Mouse (Mus musculus) layer of hippocampus, postnatal 36 days (tissue): Measurements from ENCODE around the gene Crtc2. TPM values are rescaled to one million over a fixed set of nuclear protein-coding genes. Genes with fewer than 3 reads are reported as not detected.
A peak's percentile ranks its signal among the peaks of the same experiment; 100 is the strongest.
"Not testable (repeated sequence)": the region's sequence is repeated elsewhere in the genome, so short reads cannot be mapped to it uniquely, and the experiment has no call there.

ENCODE experiments used
- DNase-seq, 2 experiments: peaks; one replicate each; pipeline ENCODE4 v3.0.0; 2022
- total RNA-seq, 2 experiments: library from RNA; stranded (reverse); gene quantifications; 2 replicates each; pipeline ENCODE4 v1.2.3; 2021

Crtc2 gene
- total RNA-seq, 2 experiments from 2014 or later = 34.5 to 41.3 TPM

DNA sequence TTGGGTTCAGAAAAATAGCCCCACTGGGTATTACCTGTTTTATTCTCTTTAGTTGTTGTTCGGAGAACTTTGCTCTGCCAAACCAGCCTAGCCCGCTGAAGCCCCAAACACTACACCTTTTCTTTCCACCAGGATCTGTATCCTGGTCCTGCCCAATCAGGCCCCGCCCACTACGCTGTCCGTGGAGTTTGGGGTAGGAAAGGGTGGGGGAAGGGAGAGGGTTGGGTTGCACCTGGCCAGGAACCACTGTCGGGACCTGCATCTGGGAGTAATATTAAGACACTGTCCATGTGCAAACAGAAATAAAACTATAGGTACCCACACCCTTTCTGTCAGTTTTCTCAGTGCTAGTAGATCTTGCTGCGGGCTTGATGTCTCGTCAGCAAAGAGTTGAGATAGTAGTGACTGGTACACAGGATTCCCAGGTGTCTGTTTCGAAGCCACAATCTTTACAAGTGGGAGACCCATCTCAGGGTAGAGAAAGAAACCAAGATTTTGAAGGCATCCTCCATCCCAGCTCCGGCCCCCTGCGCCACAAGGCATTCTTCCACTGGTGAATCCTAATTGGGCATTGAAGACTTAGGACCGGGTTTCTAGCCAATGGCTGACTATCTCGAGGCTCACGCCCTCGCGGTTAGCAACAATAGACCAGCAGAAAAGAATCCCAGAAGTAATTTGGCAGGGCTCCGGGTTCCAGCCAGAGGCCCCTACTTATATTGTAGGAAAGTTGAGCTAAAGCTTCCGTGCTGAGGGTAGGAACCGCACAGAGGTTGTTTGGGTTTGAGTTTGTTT, 10.8 kb upstream of the Crtc2 start, which contains the start of gene Creb3l4:
Gene Creb3l4, minus strand, starts transcription at position 529 of the 792 bp plus-strand sequence.
- no peak for DNase-seq

DNA sequence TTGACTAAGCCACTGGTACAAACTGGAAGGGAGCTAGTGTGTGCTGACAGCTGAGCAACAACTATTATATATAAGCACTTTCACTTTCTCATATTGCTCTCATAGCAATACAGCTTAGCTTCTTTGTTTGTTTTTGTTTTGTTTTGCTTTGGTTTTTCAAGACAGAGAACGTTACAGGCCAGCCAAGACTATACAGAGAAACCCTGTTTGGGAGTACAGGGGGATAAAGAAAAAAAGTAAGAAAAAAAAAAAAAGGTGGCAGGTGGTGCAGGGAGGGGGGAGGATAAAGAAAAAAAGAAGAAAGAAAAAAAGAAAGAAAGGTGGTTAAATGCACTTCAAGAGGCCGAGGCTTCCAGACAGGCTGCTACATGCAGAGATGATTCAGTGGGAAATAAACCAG, 8.6 kb upstream of the Crtc2 start:
- DNase-seq = no peak

DNA sequence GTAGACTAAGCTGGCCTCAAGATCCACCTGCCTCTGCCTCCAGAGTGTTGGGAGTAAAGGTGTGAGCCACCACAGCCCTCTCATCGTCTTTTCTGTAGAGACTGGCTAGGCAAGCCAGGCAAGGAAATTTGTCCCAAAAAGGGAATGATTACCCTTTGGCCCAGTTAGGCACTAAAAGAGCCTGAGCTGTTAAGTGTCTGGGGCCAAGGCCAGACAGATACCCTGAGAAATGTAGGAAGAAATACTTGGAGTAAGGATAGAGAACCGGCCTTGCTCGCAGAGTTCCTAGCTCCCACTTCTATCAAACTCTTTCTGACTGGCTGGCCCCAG, 6.4 kb upstream of the Crtc2 start:
- no peak for DNase-seq

DNA sequence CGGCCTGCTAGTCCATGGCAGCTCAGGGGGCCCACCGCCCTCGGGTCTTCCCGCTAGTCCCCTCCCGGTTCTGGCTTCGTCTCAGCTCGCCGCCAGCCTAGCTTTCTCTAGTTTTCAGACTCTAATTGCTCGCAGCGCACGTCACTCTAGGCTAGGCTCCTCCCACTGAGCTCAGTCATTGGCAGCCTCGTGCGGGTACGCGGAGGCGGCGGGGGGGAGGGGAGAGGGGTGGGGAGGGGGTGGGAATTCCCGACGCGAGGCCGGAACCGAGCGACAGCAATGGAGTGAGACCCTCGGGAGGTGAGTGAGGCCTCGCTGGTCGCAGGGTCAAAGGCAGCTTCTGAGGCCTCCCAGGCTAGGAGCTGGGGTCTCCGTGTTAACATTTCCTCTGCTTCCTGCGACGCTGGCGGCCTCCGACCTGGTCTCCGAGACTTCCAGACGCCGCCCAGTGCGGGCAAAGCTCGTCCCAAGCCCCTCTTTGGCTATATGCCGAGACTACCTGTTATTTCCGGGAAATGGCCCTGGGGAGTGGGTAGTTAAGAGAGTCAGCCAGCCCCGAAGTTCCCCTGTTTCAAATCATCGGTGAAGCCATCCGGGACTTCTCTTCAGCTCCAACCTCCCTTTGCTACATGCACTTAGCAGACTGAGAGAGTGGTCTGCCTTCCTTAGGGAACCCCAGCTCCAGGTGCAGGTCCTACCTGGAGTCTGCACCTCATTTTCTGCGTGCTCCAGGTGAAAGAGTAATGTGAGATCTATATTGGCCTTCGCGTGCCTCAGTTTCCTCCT, 5.8 kb upstream of the Crtc2 start, which contains the start of gene Slc39a1:
Gene Slc39a1, plus strand, starts transcription at position 213 of the 786 bp plus-strand sequence.
- peak; percentile 90 to 91 for DNase-seq

DNA sequence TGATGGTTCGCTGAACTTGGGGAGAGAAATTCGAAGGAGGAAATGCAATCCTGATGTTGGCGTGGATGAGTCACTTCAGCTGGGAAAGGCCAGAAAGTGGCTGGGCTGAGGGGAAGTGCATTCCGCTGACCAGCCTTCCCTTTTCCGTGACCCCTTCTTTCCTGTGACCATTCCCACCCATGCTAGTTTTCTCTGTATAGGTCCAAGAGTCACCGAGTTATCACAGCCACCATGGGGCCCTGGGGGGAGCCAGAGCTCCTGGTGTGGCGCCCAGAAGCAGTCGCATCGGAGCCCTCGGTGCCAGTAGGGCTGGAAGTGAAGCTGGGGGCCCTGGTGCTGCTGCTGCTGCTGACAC, 5.2 kb upstream of the Crtc2 start:
- no peak for DNase-seq

DNA sequence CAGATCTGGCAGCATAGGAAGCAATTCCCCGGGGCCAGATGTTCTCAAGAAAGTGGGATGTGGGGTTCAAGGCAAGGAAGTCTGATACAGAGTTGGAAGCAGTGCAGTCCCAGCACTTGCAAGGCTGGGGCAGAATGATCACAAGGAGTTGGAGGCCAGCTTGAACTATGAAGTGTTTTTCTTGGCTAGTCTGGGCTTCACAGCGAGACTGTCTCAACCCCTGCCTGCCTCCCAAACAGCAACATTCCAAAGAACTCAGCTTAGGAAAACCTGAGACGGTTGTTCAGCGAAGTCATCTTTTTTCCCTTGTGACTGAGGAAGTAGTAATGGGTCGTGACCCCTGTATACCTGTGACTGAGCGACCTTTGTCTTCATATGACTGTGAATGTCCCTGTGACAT, 3.2 kb upstream of the Crtc2 start:
- no peak for DNase-seq

DNA sequence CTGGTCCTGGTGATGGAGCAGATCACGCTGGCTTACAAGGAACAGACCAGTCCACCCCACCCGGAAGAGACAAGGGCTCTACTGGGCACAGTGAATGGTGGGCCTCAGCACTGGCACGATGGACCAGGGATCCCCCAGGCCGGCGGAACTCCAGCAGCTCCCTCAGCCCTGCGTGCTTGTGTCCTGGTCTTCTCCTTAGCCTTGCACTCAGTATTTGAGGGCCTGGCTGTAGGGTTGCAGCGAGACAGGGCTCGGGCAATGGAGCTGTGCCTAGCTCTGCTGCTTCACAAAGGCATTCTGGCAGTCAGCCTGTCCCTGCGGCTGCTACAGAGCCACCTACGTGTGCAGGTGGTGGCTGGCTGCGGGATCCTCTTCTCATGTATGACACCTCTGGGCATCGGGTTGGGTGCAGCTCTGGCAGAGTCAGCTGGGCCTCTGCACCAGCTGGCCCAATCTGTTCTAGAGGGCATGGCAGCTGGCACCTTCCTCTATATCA, 2.2 kb upstream of the Crtc2 start:
- DNase-seq = not testable (repeated sequence)

DNA sequence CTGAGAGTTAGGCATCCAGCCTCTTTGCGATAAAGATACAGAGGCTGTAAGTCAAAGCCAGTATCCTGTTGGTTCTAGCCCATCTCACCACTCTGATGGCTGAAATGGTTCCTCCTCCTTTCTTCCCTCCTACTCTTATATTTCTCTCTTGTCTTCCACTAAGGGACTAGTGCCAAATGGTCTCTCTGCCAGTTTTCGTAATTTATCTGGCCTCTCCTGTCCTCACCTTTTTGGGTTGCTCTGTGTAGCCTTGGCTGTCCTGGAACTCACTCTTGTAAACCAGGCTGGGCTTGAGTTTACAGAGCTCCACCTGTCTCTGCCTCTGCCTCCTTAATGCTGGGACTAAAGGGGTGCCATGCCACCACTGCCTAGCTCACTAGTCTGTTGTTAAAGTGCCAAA, 1.3 kb upstream of the Crtc2 start:
- DNase-seq = not testable (repeated sequence)

DNA sequence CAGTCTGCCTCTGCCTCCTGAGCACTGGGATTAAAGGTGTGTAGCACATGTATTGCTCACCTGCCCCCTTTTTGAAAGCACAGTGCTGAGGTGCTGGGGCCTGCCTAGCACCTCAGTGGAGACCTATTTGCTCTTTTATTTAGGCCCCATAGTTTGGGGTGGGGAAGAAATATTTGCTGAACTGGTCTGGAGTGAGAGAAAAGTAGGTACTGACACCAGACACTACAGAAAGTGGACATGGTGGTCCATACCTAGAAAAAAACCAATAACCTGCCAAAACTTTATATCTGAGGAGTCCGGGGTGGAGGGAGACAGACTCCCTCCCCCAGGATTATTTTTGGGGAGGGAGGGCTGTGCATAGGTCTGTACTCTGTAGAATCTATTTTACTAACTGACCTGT, 789 bp upstream of the Crtc2 start:
- DNase-seq = not testable (repeated sequence)

DNA sequence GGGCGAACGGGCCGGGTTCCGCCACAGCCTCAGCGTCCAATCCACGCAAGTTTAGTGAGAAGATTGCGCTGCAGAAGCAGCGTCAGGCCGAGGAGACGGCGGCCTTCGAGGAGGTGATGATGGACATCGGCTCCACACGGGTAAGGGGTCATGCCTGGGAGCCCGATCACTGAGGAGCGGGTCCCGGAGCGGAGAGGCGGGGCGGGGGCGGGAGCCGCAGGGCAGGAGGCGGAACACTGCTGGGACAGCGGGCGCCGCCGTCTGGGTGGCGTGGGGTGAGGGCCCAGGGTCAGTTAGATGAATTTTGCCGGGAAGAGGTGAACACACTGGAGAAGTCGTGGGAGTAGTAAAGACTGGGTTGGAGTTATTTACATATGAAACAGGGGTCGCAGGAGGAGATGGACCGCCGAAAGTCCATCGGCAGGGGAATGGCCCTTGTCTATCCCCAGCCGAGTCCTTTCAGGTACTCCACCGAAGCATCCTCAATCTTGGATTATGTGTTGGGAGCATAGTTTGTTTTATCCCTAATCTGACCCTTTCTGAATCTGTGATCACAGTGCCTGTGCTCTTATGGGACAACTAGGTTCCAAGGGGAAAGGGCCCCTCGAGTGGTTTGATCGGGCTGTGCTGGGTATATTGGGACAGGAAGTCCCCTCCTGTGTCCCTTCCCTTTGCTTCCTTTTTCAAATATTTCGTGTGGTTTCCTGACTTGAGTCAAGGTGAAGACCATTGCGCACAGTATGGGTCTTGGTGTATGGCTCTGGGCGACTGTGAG, 643 bp downstream of the Crtc2 start:
- DNase-seq = no peak

DNA sequence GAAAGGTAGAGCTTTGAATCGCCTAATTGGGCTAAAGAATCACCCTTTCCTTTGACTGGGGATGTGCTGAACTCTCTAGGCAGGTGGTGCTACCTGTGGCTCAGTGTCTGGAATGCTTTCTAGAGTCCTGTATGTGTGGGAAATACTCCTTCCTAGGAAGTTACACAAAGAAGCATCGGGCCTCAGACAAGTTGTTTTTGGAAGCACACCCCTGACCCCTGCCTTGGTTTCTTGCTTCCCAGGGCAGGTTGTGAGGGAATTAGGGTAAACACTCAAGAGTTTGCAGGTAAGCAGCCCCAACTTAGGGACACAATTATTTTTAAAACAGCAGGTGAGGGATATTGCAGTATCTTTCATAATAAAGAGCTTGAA, 1.2 kb downstream of the Crtc2 start:
- no peak for DNase-seq

DNA sequence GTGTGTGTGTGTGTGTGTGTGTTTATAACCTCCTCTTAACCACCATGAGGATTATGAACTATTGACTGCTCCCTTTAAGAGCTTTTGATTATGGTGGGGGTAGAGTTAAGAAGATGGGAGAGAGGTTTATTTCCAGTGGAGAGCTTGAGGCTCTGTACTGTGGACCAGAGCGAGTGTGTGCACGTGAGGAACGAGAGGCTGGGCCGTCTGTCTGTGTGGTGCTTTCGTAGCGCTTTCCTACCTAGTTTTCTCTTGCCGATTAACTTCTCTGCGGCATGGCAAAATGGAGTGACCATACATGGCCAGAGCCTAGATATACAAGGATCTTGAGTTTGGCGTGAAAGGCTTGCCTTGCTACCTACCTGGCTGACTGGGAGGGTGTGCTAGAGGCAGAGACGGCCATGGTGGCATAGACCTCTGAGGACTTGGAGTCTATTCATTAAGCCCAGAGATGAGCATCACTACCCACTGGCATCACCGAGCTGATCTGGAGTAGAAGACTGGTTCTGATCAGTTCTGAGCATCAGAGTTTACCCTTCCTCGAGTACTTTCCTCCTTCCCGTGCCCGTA, 1.9 kb downstream of the Crtc2 start:
- DNase-seq = no peak

DNA sequence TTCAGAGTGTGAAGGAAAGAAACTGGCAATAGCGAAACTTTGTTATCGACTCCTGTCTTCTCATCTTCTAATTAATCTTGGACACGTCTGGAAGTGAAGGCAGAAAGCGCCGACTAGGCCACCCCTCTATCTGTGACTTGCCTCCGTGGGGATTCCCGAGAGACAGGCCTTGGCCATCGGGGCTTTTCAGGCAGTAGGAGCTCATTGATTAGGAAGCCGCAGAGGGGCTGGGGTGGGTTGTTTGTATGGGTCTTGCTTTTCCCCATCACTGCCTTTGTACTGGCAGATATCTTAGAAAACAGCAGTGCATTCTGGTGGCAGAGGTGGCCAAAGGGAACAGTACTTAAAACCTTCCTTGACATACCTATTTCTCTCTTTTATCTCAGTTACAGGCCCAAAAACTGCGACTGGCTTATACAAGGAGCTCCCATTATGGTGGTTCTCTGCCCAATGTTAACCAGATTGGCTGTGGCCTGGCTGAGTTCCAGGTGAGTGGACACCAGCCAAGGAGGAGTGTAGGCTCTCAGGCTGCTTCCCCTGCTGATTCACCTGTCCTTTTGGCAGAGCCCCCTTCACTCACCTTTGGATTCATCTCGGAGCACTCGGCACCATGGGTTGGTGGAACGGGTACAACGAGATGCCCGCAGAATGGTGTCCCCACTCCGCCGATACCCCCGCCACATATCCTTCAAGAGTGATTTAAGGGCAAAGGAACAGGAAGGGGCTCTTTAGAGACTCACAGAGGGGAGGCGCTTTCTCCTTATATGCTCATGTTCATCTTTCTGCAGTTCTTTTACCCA, 3.0 kb downstream of the Crtc2 start:
- DNase-seq = no peak

DNA sequence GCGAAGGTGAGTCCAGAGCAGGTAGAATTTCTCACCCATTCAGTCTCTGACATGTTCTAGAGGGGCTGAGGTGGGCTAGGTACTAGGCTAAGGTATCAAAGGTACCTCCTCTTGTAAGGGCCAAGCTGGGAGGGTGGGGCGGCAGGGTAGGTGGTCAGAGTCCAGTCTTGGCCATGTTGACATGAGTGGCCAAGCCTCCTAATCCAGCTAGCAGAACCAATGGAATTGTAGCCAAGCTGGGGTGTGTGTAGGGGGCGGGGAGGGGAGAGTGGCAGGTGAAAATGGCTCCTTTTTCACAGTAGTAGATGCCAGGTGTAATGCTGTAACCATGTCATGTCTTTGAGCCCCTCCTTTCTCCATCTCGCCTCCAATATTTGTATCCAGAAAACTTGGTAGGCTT, 4.6 kb downstream of the Crtc2 start:
- no peak for DNase-seq

DNA sequence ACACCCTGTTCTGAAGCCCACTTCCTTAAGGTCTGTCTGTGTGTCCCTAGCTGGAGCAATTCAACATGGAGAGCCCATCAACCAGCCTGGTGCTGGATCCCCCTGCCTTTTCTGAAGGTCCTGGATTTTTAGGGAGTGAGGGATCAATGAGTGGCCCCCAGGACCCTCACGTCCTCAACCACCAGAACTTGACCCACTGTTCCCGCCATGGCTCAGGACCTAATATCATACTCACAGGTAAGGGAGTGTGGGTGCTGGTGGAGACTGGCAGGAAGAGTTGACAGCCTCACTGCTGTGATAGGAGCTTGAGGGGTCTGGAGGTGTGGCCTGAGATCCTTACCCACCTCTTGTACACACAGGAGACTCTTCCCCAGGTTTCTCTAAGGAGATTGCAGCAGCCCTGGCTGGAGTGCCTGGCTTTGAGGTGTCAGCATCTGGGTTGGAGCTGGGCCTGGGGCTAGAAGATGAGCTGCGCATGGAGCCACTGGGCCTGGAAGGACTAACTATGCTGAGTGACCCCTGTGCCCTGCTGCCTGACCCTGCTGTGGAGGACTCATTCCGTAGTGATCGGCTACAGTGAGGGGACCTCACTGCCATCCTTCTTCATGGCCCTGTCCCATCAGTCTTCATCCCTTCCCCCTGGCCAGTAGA, 9.3 kb downstream of the Crtc2 start:
- no peak for DNase-seq

DNA sequence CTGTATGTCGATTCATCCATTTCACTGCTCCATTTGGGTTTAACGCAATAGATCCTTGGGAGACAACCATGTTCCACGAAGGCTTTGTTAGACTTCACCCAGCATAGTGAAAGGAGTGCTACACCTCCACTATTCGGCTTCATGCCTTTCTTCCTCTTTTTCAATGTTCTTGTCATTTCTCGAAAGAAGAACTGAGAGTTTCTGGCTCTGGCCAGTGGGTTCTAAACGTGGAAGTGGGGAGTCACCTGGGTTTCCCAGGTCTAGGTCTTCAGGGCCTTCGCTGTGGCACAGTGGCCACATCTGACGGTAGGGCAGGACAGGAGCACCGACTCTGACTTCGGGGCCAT, 10.7 kb downstream of the Crtc2 start:
- no peak for DNase-seq

DNA sequence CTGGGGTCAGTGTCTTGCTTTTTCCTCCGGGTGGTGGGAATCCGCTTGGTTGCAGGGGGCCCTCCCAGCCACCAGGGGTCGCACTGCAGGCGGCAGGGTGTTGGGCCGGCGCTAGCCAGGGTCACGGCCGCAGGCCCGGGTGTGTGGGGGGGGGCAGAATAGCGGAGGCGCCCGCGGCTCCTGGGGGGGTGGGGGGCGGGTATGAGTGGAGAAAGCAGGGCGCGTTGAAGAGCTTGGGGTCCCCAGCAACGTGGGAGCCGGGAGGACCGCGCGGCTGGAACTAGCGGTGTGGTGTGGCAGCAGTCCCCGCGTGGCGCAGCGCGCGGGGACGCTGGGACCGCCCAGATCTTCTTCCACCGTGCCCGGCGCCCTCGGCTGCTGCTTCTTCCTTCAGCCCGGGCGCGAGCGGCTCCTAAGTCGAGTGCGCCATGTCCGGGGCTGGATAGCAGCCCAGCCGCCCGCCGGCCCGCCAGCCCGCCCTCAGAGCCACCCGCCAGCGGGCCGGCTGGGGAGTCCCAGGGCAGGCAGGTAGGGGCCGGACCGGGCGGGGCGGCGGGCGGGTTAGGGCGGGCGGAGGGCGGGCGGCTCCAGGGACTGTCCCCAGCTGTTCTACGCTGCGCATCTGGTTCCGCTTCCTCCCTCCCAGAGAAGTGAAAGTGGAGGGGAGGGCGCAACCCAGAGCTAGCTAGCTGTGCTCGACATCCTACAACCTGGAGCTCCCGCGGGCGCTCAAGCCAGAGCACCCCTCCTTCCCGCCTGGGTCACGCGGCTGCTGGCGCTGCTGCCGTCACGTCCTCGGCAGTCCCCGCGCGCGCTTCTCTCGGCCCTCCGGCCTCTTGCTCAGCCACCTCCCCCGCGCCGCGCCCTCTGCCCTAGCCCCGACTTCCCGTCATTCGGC, 11.3 kb downstream of the Crtc2 start, which contains the start of gene Dennd4b:
Gene Dennd4b, plus strand, starts transcription at position 152 of the 898 bp plus-strand sequence.
- peak; percentile 85 to 86 for DNase-seq

DNA sequence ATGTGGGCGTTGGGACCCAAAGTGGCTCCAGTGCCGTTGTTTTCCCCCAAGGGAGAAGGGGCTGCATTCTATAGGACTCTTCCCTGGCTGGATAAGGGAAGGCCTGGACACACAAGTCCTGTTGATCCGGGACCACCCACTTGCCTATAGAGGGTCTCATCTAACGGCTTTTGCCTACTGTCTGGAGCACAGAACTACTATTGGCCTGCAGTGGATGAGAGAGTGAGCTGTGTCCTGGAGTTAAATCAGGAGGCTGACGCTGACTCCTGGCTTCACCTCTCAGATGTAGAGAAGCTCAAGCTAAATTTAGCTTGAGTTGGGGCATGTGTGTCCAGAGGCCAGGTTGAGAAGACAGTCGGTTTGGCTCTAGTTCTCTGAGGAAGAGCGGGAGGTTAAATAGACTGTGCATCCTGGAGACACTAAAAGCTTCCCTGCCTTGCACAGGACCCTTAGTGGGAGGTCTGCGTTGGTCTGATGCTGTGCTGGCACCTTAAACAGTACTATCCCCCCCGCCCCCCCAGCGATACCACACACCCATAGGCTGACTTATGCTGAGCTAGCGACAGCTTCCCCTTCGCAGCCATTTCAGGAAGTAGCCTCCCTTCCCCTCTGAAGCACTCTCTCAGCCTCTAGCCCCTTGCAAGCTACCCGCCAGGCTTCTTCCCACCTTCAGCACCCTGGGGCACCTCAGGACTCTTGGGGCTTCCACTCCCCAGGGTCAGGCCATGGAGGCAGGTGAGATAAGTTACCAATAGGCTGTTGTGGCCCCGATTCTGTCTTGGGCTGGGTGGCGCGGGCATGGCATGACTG, 12.2 kb downstream of the Crtc2 start:
- DNase-seq = no peak
